Mouse (Mus musculus) spleen, adult 18-20 months (tissue): ENCODE results near the gene Stk10.

Source experiments
- DNase-seq, 2 experiments: peaks; one replicate each; pipeline ENCODE4 v3.0.0; 2022; ENCODE audit warnings: mixed read lengths in 2 of 2

Gene Stk10

GRCm38 (mm10) chr11:32571103-32571502 lies 38.0 kb downstream of the Stk10 start:
- peak in 1 of 2 experiments; percentile 5 for DNase-seq

DNA sequence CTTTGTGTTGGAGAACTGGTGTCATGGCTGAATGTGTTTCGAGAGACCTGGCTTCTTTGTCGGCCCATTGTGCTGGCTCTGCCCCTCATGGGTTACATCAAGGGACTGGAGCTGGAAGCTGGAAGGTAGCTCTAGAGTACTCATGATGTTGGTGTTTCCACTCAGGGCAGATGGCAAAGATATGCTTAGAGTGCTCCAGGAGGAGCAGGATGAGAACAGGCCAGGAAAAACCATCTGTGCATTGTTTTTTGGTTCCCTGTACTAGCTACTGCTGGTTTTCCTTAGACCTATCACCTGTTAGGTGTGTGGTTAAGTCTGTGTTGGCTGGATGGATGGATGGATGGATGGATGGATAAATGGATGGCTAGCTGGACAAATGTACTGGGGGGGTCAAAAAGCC lies 40.6 kb downstream of the Stk10 start:
- DNase-seq = no peak

DNA sequence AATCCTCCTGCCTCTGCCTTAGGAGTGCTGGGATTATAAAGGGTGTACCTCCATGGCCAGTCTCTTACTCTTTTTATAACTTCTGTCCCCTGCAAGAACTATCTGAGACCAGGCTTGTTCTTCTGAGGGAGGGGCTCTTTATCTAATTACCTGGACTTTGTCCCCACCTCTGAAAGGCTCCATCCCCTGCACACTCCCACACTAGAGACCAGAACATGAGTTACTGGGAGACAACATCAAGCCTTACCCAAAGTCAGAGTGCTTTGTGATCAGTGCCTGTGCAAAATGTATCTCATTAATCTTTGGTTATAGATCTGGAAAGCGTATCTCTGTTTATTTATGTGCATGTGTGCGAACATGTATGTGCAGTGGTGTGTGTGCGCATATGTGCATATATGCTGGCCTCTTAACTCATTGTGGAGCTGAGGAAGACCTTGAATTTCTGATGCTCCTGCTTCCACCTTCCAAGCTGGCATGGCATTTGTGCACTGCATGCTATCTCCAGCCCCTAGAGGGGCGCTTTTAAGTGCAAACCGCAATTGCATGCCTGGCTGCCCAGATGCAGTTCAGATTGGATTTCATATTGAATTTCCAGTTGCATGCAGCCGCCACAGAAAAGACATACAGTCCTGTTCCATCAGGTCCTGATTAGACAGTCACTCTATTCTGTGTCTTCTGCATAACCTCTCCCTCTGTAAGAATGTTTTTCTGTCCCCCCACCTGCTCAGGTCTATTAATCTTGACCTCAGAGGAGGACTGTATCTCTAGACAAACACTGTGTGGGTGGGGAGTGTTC lies 43.1 kb downstream of the Stk10 start:
- no peak for DNase-seq

DNA sequence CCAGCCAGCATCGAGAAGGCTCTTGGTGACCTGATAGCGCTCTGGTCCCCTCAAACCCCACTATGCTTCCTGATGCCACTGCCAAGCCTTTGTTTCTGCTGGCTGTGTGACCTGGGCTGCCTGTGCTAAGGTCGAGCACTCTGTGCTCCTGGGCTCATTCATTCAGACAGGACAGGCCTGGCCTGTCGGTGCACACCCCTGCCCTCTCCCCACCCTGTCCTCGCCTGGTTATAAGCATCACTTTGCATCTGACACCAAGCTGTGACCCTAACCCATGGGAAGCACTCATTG lies 43.6 kb downstream of the Stk10 start:
- DNase-seq = no peak

DNA sequence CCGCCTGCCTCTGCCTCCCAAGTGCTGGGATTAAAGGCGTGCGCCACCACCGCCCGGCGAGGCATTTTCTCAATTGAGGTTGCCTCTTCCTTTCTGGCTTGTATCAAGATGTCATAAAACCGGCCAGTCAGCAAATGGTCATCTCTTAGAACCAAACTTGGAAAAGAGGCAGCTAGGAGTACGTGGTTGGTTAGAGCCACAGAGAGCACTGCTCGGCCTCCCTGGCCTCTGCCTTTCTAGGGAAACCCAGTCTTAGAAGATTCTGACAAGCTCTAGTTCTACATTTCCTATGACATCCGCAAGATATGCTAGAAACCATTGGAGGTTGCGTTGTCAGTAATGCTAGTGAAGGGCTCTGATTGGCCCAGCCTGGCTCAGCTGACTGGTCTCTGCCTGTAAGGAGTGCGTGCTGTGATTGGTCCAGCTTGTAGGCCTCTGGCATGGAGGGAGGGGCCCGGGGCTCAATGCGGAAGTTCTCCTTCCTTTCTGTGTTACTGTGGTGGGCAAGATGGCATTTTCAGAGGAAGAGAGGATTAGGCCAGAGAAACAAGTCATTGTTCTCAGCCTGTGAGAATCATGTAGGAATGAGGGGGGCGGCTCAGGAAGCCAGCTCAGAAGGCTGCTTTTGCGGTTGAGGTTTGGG lies 47.3 kb downstream of the Stk10 start:
- DNase-seq = no peak

- DNase-seq = no peak
These were observed 47.9 kb downstream of the Stk10 start for GRCm38 (mm10) chr11:32581031-32581430.

GRCm38 (mm10) chr11:32582813-32583212 lies 49.7 kb downstream of the Stk10 start:
- DNase-seq = no peak

- DNase-seq = no peak
These were observed 52.9 kb downstream of the Stk10 start for GRCm38 (mm10) chr11:32585996-32586395.

GRCm38 (mm10) chr11:32587191-32588089 lies 54.3 kb downstream of the Stk10 start:
- DNase-seq = peak in 1 of 2 experiments; percentile 50

- DNase-seq = peak; percentile 65 to 82
These were observed 55.2 kb downstream of the Stk10 start for GRCm38 (mm10) chr11:32588090-32588891.

GRCm38 (mm10) chr11:32588892-32589172 lies 55.7 kb downstream of the Stk10 start:
- DNase-seq = no peak

GRCm38 (mm10) chr11:32589201-32589600 lies 56.1 kb downstream of the Stk10 start:
- no peak for DNase-seq

GRCm38 (mm10) chr11:32589791-32590190 lies 56.7 kb downstream of the Stk10 start:
- DNase-seq = no peak

DNA sequence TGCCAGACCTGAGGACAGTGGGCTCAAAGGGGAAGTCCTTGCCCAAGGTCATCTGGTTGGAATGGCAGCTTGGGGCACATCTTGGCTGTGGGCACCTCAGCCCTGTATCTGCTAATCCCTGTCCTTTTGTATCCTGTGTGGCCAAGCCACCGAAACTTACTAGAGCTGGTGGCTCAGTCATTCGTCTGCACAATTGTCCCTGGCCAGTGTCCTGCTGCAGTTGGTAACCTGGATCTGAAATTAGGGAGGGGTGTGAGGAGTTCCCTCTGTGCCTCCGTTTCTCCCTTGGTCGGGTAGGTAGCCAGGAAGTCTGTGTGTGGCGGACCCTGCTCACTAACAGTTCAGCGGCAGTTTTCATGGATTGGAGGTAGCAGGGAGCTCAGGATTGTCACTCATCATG lies 57.1 kb downstream of the Stk10 start:
- DNase-seq = no peak

DNA sequence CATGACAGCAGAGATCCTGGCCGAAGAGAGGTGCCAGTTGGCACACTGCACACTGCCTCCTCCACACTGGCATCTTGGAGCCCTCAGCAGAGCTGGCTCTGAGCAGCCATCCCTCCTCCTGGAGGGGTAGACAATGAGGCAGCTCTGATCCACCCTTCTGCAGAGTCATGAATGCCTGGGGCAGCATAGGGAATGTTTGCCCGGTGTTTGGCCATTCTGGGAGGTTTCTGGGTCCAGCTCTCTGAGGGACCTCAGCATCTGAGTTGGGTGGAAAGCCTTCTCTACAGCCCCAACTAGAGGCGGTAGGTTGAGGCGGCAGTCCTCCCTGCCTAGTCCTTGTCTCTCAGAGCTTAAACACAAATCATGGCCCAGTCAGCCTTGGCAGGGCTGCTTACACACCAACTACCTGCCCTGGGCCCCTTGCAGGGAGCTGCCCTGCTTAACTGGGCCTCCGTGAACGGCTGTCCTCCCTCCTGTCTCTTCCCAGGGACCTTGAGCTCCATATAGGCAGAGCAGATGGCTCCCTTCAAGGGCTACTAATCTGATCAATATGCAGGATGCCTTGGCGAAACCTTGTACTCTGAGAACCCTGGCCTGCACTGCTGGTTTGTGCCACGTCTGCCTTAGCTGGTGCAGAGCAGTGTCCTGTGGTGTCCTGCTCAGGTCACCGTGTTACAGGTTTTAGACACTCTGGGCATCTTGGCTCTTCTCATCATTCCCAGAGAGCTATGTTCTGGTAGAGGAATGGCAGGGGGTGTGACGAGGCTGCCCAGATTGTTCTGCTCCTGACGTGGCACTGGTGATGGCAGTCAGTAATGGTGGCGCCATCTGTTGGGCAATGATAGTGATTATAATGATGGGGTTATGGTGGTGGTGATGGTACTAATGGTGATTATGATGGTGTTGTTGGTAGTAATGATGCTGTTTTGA lies 59.1 kb downstream of the Stk10 start:
- peak in 1 of 2 experiments; percentile 40 for DNase-seq

GRCm38 (mm10) chr11:32593081-32593480 lies 60.0 kb downstream of the Stk10 start:
- DNase-seq = no peak

DNA sequence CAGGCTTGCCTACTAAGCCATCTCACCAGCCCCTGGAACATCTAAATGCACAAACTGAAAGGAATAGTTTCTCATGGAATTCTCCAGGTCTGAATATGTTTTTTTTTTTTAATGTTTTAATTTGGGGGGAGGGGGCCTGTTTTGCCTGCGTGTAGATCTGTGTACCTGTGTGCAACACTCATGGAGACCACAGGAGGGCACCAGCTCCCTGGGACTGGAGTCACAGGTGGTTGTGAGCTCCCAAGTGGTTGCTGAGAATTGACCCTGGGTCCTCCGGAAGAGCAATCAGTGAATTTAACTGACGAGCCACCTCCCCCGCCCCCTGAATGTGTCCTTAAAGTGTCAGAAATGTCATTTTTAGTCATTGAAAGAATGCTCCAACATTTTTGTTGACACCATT lies 61.0 kb downstream of the Stk10 start:
- DNase-seq = no peak

DNA sequence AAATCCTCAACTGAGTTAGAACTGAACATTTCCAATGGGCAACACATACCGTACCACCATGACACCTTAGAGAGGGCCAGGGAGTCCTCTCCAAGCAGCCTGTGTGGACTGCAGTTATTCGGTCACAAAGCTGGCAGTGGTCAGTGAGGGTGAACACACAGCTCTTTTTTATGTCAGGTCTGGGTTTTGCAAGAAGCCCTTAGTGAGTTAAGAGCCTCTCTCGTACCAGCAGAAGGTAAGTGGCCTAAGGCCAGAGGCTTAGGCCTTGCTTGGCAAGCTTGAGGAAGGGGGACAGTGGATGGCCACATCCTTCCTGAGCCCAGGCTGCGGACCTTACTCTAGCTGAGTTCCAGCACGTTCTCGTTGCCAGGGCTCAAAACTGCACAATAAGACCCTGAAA lies 67.3 kb downstream of the Stk10 start:
- no peak for DNase-seq

GRCm38 (mm10) chr11:32601528-32602323 lies 68.6 kb downstream of the Stk10 start:
- DNase-seq = no peak

- DNase-seq = no peak
These were observed 71.6 kb downstream of the Stk10 start for GRCm38 (mm10) chr11:32604663-32605062.
